Mouse (Mus musculus): ENCODE data around the gene Hic2.

GRCm38 (mm10) chr16:17193823-17194222, 39.5 kb upstream of the Hic2 start:
- no peak for TF ChIP-seq CTCF (IDR thresholded peaks at IDR 0.05; ENCODE audit: borderline replicate concordance, insufficient read depth, low read length)
- TF ChIP-seq POLR2A (IDR thresholded peaks at IDR 0.05; ENCODE audit: low read depth, low read length) = no peak

All from embryonic fibroblast, embryonic 13.5 days (primary cell).